Mouse (Mus musculus) heart, postnatal 0 days (tissue): Measurements from ENCODE around the gene Cd40.

Source experiments
- CTCF ChIP-seq: IDR thresholded peaks from 2 replicates; pipeline ENCODE4 v1.5.1; 2016; ENCODE audit warnings: antibody characterized with exemption, control low read depth, low read depth
- EP300 ChIP-seq: IDR thresholded peaks from 2 replicates; pipeline ENCODE4 v1.6.1; 2016; ENCODE audit warnings: antibody characterized with exemption, low read depth

GRCm38 (mm10) chr2:165006813-165007212, 48.6 kb upstream of the Cd40 start:
- TF ChIP-seq CTCF: no peak
- TF ChIP-seq EP300: no peak
